Mouse (Mus musculus): ENCODE measurements around the gene Gls2. TPM values are rescaled to one million over a fixed set of nuclear protein-coding genes. Genes with fewer than 3 reads are reported as not detected.
"Not testable (repeated sequence)": the region's sequence is repeated elsewhere in the genome, so short reads cannot be mapped to it uniquely, and the experiment has no call there.

The Gls2 gene
- polyA plus RNA-seq, 1 experiment from 2014 or later = 1.8 TPM

DNA sequence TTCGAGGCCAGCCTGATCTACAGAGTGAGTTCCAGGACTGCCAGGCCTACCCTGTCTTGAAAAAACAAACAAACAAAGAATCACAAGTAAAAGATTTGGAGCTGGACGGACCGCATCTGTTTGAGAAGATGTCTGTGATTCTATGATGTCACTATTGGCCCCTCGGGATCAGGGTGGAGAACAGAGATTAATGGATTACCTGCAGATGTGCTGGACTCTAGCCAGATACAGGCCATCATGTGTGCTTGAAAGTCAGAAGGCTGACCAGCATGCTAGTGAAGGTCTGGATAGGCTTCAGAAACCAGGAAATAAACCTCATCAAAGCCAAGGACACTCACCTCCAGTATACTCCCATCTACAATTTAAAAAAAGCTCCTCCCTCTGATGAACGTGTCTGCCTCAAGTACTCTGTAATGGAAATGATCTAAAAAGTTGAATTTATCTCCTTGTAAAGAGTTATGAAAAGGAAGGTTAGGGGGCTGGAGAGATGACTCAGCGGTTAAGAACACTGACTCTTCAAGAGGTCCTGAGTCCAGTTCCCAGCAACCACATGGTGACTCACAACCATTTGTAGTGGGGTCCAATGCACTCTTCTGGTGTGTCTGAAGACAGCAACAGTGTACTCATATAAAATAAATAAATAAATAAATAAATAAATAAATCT is 8.8 kb upstream of the Gls2 start:
- Histone ChIP-seq H3K27ac (ENCODE audit: low read depth) (no peak overlapping the region), H3K4me3 (ENCODE audit: low read depth, low read length) (no peak overlapping the region), H3K9ac (no peak overlapping the region), H3K9me3 (ENCODE audit: low read depth, low read length) (no peaks in the 10 kb centered on the region), H3K36me3 (ENCODE audit: insufficient read depth) (no peaks in the 10 kb centered on the region), H3K27me3 (ENCODE audit: insufficient read depth, low read length) (no peaks in the 10 kb centered on the region), H3K4me2 (no peak overlapping the region), H3K4me1 (ENCODE audit: insufficient read depth) (no peaks in the 10 kb centered on the region)
- TF ChIP-seq CTCF (IDR thresholded peaks at IDR 0.05; ENCODE audit: low read depth) = no peak
- ATAC-seq (ENCODE audit: insufficient read depth) (peak; percentile 31; the same call in 1 of the 2 replicates), DNase-seq (no peak)
- WGBS = 52% methylated on average over 6 of the region's 6 CpGs

GRCm38 (mm10) chr10:128185959-128186358 is 8.3 kb upstream of the Gls2 start:
- Histone ChIP-seq H3K27me3 (ENCODE audit: insufficient read depth, low read length) (no peaks in the 10 kb centered on the region), H3K4me1 (ENCODE audit: insufficient read depth) (no peaks in the 10 kb centered on the region), H3K4me3 (ENCODE audit: low read depth, low read length) (no peak overlapping the region), H3K9me3 (ENCODE audit: low read depth, low read length) (no peaks in the 10 kb centered on the region), H3K4me2 (no peak overlapping the region), H3K36me3 (ENCODE audit: insufficient read depth) (no peaks in the 10 kb centered on the region), H3K9ac (no peak overlapping the region), H3K27ac (ENCODE audit: low read depth) (no peak overlapping the region)
- ATAC-seq (ENCODE audit: insufficient read depth) (peak; percentile 62), DNase-seq (peak; percentile 95)
- TF ChIP-seq CTCF (IDR thresholded peaks at IDR 0.05; ENCODE audit: low read depth) = peak; percentile 97
- WGBS = 45% methylated on average over 2 of the region's 2 CpGs

DNA sequence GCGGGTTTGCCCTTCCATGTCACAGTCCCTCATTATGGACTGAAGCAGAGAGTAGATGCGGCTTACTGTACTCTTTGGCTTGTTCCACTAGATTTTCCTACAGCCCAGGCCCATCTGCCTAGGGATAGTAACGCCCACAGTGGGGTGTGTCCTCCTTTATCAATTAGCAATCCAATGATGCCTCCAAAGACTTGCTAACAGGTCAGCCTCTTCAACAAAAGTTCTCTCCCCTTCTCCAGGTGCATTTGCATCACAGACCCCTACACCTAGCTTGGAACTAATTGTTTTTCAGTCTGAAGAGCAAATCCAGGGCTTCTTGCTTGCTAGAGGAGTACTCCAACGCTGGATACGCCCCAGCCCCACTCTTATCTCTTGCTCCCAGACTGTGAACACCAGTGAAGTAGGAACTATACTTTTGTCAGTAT is 7.1 kb upstream of the Gls2 start:
- no peaks in the 10 kb centered on the region for H3K36me3 ChIP-seq (ENCODE audit: insufficient read depth)
- 57% methylated on average over 5 of the region's 5 CpGs for WGBS
- H3K9me3 ChIP-seq (ENCODE audit: low read depth, low read length) = no peaks in the 10 kb centered on the region
- H3K27me3 ChIP-seq (ENCODE audit: insufficient read depth, low read length) = no peaks in the 10 kb centered on the region
- H3K4me3 ChIP-seq (ENCODE audit: low read depth, low read length) = no peak overlapping the region
- H3K4me2 ChIP-seq = no peak overlapping the region
- no peaks in the 10 kb centered on the region for H3K4me1 ChIP-seq (ENCODE audit: insufficient read depth)
- H3K27ac ChIP-seq (ENCODE audit: low read depth) = no peak overlapping the region
- no peak overlapping the region for H3K9ac ChIP-seq
- ATAC-seq (ENCODE audit: insufficient read depth) = no peak
- no peak for TF ChIP-seq CTCF (IDR thresholded peaks at IDR 0.05; ENCODE audit: low read depth)
- DNase-seq = no peak

DNA sequence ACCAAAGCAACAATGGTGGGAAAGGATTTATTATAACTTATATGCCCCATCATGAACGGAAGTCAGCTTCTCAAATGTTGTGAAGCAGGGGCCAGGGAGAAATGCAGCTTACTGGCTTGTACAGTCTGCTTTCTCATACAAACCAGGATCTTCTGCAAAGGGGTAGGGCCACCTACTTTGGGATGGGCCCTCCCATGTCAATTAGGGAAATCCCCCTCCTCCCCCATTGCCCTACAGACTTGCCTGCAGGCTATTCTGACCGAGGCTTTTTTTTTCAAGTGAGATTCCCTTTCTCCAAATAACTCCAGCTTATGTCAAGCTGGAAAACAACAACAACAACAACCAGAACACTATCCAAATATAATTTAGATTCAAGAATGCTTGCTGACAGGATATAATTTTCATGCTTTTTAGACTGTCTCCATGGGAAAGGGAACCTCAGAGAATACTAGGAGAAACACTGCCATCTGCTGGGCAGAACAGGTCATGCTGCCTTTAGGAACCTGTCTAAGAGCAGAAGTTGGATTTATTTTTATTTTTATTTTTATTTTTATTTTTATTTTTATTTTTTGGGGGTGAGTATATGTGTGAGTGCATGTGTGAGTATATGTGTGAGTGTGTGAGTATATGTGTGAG is 5.9 kb upstream of the Gls2 start:
- ATAC-seq (ENCODE audit: insufficient read depth) = no peak
- 44% methylated on average over 2 of the region's 2 CpGs for WGBS

DNA sequence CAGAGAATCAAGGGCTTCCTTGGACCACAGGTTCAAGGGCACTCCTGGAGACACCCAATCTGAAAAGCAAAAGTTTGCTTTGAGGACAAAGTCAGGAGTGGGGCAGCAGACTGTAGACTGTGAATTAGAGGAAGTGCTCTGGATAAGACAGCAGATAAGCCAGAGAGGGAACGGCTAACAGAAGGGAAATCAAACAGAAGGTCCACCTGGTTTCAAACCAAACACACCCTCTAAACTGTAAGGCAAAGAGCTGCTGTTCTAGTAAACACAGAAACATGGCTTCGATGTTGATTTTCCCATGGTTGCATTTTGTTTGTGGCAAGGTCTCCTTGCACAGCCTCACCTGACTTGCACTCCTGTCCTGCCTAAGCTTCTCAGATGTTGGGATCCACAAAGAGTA is 2.8 kb upstream of the Gls2 start:
- WGBS = 56% methylated on average over 2 of the region's 2 CpGs

More for the DNA sequence above, 5.9 kb upstream of the Gls2 start:
- no peak overlapping the region for H3K4me2 ChIP-seq
- H3K9ac ChIP-seq = no peak overlapping the region
- H3K36me3 ChIP-seq (ENCODE audit: insufficient read depth) = no peaks in the 10 kb centered on the region
- H3K27ac ChIP-seq (ENCODE audit: low read depth) = no peak overlapping the region
- H3K27me3 ChIP-seq (ENCODE audit: insufficient read depth, low read length) = no peaks in the 10 kb centered on the region
- no peaks in the 10 kb centered on the region for H3K4me1 ChIP-seq (ENCODE audit: insufficient read depth)
- no peaks in the 10 kb centered on the region for H3K9me3 ChIP-seq (ENCODE audit: low read depth, low read length)
- peak; percentile 96 for DNase-seq
- TF ChIP-seq CTCF (IDR thresholded peaks at IDR 0.05; ENCODE audit: low read depth) = peak; percentile 80
- H3K4me3 ChIP-seq (ENCODE audit: low read depth, low read length) = no peak overlapping the region

DNA sequence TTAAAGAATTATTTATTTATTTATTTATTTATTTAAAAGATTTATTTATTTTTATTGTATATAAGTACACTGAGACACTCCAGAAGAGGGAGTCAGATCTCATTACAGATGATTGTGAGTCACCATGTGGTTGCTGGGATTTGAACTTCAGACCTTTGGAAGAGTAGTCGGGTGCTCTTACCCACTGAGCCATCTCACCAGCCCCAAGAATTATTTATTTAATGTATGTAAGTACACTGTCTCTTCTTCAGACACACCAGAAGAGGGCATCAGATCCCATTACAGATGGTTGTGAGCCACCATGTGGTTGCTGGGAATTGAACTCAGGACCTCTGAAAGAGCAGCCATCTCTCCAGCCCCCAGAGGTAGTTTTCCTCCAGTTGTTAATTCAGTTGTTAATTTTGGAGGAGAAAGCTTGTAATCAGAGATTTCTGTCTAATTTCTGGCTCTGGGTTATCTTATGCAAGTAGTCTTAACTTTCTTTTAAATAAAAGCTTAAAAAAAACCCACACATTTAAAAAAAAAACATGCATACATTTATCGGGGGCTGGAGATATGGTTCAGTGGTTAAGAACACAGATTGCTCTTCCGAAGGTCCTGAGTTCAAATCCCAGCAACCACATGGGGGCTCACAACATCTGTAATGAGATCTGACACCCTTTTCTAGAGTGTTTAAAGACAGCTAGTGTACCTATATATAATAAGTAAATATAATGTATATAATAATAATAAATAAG is 2.1 kb upstream of the Gls2 start:
- H3K4me1 ChIP-seq (ENCODE audit: insufficient read depth); ATAC-seq (ENCODE audit: insufficient read depth); H3K9me3 ChIP-seq (ENCODE audit: low read depth, low read length); H3K9ac ChIP-seq; H3K4me3 ChIP-seq (ENCODE audit: low read depth, low read length); H3K4me2 ChIP-seq; H3K27ac ChIP-seq (ENCODE audit: low read depth); DNase-seq; H3K36me3 ChIP-seq (ENCODE audit: insufficient read depth): not testable (repeated sequence)
- 89% methylated on average over 3 of the region's 3 CpGs for WGBS
- peaks cover 23% of the 10 kb centered on the region for H3K27me3 ChIP-seq (ENCODE audit: insufficient read depth, low read length)

More for the DNA sequence above, 2.8 kb upstream of the Gls2 start:
- Histone ChIP-seq H3K27me3 (ENCODE audit: insufficient read depth, low read length) (peaks cover 18% of the 10 kb centered on the region), H3K4me3 (ENCODE audit: low read depth, low read length) (no peak overlapping the region), H3K9ac (no peak overlapping the region), H3K36me3 (ENCODE audit: insufficient read depth) (no peaks in the 10 kb centered on the region), H3K9me3 (ENCODE audit: low read depth, low read length) (no peaks in the 10 kb centered on the region), H3K4me2 (no peak overlapping the region), H3K27ac (ENCODE audit: low read depth) (no peak overlapping the region), H3K4me1 (ENCODE audit: insufficient read depth) (no peaks in the 10 kb centered on the region)
- TF ChIP-seq CTCF (IDR thresholded peaks at IDR 0.05; ENCODE audit: low read depth) = no peak
- no peak for DNase-seq
- ATAC-seq (ENCODE audit: insufficient read depth) = no peak

- H3K4me1 ChIP-seq (ENCODE audit: insufficient read depth) = no peaks in the 10 kb centered on the region
- H3K4me2 ChIP-seq = no peak overlapping the region
- ATAC-seq (ENCODE audit: insufficient read depth) = no peak
- no peak for DNase-seq
- H3K27me3 ChIP-seq (ENCODE audit: insufficient read depth, low read length) = peaks cover 23% of the 10 kb centered on the region
- 83% methylated on average over 6 of the region's 6 CpGs for WGBS
- no peaks in the 10 kb centered on the region for H3K9me3 ChIP-seq (ENCODE audit: low read depth, low read length)
- H3K27ac ChIP-seq (ENCODE audit: low read depth) = no peak overlapping the region
- TF ChIP-seq CTCF (IDR thresholded peaks at IDR 0.05; ENCODE audit: low read depth) = no peak
- no peak overlapping the region for H3K9ac ChIP-seq
- H3K4me3 ChIP-seq (ENCODE audit: low read depth, low read length) = no peak overlapping the region
- H3K36me3 ChIP-seq (ENCODE audit: insufficient read depth) = no peaks in the 10 kb centered on the region
Measured at GRCm38 (mm10) chr10:128193113-128193512, 1.1 kb upstream of the Gls2 start.

Data from lung, embryonic 14.5 days (tissue).